Mouse (Mus musculus): ENCODE data around the gene Gm12830. TPM values are rescaled to one million over a fixed set of nuclear protein-coding genes. Genes with fewer than 3 reads are reported as not detected.

Gene Gm12830
- not detected in 2 replicates for total RNA-seq (2021)
- long read RNA-seq = 0 reads

DNA sequence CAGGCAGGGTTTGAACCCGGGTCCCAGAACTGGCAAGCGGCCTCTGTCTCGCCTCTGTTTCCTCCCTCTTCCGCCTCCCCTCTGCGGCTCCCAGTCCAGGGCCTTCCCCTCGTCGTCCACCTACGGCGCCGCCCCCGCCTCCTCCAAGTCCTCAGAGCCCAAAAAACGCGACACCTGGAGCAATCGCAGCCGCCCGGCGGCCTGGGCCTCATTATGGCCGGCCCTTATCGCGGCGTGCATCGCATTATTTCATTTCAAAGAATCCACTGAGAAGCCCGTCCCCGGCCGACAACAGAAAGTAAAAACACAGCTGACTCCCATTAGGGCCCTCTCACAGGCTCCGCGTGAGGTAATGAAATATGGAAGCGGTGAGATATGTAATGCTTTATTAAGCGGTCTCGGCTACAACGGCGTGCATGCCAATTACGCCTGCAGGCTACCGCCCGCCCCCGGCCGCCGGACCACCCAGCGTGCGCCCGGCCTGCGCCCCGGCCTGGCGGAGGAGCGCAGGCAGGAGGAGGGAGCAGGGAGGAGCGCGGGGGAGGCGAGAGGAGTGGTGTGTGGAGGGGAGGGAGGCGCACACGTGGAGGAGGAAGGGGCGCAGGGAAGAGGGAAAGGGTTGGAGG, at the start of gene Gm12830:
Gene Gm12830, plus strand, starts transcription at position 156 of the 626 bp plus-strand sequence.
- DNase-seq = peak; percentile 55

DNA sequence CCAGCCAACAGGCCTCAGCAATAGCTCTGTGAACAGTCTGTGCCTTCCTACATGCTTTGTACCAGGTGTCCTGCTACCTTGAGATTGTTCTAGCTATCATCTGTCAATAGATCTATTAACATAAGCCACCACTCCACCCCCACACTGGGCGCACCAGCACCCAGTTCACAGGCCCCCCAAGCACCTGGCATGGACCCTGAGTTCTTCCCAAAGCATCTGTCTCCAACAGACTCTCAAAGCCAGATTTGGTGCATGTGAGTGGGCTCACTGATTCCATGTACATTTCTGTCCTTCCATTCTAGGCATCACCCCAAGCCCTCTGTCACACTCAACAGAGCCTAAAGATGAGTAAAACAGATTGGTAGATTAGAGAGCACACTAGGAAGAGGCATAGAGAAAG, 48.2 kb upstream of the Gm12830 start:
- DNase-seq = no peak

DNA sequence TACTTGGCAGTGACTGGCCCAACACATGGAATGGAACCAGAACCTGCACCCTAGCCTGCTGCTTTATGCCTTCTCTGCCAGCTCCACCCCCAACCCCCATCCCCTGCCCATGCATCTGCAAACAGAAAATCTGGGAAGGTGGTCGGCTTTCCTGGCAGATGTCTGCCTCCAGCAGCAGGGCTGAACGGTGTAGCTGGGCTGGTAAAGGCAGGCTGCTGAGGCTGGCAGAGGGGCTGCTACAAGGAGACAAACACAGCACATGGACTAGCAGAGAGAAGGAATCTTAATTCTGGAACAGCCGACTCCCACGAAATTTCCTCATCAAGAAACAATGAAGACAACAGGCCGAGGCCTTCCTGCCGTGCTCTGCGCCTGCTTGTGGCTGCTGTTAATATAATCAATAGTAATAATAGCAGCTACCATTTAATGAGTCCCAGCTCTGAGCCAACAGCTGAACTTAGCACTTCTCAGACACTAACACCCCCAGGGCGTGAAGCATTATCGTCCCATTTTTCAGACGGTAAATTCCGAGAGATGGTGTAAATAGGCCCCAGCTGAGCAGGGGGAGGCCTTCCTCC, 43.8 kb upstream of the Gm12830 start:
- DNase-seq = no peak

DNA sequence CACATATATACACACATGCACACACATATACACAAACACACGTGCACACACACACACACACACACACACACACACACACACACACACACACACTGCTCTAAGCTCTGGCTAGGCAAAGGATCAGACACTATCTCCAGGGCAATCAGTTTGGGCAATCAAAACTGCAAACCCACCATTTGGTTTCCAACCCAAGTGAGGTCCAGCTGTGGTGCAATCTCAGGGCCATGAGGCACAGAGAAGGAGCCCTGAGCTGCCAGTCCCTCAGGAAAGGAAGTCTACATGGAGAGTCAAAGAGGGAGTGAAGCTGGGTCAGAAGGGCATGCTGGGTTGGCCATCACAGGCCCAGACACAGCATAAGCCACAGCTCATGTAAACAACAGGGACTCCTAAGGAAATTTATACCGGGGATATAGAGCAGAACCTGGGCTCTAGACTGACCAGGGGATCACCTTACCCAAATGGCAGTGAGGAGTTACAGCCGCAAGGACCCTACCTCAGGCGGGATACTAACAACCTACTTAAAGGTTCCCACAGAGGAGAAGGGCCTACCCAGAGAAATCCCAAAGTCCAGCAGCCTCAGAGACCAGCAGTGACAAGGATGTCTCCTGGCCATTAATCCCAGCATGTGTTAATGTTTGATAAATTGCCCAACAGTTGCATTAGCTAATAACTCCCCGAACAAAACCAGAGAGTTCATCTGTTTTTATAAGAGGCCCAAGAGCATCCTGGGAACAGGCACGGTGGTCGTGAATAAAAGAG, 42.6 kb upstream of the Gm12830 start:
- no peak for DNase-seq

DNA sequence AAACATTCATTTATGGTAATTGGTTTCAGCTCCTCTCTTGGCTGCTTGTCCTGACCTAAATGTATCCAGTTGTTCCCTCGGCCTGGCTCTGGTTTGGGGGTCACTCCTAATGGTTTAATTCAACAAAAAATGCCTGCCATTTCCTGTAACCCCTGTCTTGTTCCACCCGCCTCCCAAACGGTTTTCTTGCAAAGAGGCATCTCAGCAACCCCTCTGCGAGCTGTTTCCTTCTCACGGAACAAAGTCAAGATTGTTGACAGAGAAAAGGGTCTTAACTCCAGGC, 42.1 kb upstream of the Gm12830 start:
- DNase-seq = no peak

DNA sequence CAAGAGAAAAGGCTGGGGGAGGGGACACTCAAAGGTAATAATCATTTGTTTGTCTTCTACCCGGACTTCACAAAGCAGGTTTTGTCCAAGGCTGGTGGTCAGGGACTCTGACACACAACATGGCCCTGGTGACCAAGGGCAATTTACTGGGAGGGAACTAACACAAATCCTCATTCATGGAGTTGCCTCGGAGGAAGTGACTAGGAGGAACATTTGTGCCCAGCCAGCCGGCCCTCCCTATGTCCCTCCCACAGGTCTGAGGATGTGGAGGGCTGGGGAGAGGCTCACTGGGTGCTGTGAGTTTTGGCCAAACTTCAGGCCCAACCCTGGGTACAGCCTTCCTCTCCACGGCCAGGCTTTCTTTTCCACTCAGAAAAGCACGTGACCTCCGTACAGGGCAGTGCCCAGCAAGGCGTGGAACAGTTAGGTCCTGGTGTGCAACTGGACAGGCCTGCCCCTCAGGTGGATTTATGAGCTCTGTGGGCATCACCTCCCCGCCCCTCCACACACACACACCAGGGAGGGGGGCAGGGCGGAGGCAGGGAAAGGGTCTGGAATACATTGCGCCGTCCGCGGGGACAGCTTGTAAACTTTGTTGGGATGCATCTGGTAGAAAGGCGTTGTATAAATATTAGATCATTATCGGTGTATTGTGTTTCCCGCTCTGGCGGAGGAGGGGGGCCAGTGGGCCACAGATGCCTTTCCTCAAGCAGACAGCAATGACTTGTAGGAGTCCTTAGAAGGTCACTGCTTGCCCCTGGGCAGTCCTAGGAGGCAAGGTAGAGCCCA, 41.6 kb upstream of the Gm12830 start:
- DNase-seq = no peak

DNA sequence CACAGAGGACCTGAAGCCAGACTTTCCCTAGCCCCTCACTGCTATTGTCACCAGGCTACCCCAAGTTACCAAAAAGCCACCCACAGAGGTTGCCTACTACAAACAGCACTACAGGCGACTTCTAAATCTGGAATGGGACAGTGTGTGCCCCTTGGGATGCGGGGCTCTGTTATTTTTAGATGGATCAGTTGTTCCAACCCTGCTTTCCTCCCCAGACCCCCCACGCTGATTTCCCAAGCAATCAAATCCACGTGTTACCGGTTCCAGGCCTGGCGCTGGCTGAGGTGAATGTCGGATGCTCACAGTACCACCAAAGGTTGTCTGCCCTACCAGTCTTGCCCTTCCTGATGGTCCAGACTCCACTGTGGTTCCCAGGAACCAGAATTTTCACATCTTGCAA, 38.7 kb upstream of the Gm12830 start:
- no peak for DNase-seq

DNA sequence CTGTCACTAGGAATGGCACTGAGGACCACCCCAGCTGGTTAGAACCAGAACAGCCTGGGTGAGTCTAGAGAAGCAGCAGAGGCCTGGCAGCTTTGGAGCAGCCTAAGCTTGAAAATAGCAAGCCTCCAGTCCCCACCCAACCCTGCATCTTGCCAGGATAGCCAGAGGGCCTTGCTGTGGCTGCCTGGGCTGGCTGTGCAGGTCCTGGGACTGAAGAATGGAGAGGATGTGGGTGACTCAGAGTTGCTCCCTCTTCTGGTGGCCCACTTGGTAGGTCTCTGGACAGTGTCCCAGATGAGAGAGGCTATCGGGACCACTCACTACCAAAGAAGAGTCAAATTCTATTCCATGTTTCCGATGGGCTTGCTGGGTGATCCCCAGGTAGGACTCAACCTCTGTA, 36.8 kb upstream of the Gm12830 start:
- DNase-seq = no peak

DNA sequence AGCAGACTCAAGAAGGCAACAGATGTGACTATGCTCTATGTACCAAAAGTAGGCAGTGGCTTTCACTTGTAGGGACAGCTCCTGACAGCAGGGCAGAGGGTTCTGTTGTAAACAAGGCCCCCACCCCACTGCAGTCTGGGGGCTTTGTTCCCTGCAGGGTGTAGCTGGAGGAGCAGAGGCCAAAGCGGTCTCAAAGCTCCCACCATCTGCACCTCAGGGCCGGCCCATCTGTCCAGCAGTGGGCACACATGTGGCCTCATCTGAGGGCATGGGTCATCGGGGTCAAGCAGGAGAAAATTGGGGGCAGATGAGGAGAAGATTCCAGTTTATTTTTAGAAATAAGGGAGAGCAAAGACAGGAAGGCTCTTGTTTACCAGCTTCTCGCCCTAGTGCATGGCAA, 32.7 kb upstream of the Gm12830 start:
- DNase-seq = no peak

DNA sequence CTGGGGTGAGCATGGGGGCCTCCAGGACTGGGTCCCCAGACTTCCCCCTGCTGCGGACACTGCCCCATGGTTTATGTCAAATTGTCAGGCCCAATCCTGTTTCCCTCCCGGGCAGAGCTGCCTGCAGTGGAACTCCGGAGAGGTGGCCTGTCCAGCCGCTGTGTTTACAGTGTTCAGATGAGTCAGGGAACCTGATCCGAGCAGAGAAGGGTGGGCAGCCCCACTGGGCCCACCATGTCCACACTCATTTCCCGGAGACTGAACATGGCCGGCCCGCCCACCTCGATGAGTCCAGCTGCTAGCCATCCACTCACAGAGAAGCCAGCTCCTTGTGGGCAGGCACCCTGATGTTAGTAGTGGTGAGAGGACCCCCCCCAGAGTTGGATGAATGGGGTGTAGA, 29.9 kb upstream of the Gm12830 start:
- DNase-seq = no peak

DNA sequence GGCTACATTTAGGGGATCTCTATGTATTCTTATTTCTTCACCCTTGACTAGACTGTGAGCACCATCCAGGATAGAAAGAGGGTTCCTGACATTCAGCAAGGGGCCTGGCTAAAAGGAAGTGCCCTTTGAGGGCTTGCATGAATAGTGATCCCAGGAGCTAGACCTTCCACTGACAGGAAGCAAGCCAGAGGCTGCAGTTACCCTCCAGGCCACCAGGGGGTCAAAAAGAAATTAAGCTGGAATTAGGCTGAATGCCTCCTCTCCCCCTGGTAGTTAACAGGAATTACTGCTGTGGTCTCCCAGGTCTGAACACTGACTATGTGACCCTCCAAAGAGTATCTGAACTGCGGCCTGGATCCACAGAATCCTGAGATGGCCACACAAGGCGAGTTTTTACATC, 27.7 kb upstream of the Gm12830 start:
- no peak for DNase-seq

DNA sequence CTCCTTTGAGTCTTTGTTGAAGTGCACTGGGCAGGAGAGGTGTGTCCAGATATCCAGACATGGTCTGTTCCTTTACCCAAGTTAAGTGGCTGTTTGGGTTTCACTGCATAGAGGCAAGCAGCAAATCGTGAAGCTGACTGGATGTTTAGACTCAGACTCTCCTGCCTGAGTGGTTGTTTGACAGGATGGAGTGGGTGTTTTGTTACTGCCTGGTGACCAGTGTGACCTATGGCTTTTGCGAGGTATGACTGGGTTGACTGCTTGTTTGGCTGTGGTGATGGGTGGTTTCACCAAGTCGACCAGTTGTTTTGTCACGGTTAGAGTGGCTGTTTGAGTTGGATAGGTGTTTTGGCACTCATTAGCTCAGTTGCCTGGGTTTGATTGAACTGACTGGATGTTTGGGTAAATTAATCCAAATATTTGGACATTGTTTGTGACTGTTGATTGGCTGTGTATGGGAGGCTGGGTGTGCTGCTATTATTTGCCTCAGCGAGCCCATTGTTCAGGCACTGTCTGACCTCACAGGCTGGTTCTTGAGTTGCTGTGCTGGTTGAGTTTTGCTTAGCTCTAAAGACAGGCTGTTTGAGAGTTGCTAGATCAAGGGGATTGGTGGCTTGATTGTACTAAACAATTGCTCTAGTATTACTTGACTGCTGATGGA, 24.1 kb upstream of the Gm12830 start:
- no peak for DNase-seq

DNA sequence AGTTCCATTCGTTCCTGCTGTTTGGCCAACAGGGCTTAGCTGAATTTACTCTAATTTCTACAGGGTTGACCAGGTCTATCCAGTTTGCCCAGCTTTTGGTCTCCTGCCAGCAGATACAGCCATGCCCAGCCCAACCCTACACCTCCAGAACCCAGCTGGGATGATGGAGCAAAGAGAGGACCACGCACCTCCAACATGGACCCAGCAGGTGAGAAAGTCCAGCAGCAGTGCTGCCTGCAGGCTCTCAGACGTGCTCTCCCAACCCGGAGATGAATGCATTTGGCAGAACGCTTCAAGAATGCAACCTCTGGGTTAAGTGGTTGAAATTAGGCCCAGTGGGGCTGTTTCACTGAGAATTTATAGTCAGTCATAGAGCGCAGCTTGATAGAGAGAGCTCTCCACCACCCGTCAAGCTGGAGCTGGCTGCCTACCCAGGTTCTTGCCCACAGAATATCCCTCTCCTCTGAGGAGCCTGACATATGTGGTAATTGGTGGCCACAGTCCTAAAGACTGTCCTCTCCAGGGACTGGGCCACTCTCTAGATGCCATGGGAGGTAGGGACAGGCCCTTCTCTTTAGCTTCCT, 23.4 kb upstream of the Gm12830 start:
- DNase-seq = no peak

DNA sequence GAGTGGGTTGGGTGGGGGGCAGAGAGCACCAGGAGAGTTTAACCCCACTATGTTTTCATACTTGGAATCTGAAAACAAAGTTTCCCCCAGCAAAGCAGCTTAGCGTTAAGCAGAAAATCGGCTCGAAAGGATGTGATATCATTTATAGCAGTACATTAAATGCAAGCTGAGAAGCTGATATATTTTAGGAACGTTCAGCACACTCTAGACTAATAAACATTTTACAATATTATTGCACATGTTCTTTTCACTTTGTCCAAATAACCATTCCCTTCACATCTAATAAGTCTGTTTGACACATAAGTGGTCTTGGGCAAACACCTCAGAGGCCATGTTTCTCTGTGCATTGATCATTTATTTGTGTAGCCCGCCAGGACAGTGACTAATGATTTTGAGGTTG, 17.4 kb upstream of the Gm12830 start:
- no peak for DNase-seq

DNA sequence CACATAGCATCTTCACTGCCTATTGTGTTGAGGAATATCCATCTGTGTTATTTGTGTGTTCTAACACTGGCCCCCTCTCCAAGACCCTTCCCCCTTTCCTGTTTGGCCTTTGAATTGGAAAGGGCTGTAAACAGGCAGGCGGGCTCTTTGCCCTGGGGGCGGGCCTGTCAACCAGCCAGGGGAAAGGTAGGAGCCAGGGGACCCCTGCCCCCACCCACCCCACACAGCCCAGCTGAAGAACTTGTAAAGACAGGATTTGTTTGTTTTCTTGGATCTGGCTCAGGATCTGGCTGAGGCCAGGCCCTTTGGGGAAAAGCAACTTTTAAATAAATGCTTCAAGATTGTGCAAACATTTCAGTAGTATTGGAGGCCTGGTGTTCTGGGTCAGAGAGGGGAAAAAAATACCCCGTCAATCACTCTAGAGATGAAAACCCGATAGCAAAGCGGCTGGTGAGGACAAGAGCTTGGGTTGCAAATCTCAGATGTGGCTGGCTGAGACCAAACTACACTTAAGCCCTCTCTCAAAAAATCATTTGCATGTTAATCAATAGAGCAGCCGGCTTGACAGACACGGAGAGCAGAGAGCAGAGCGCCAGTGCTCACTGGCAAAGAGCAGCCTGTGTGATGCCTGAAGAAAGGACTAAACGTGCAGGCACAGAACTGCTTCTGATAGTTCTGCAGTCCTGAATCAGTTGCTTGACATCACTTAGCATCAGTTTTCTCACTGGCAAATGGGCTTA, 2.4 kb upstream of the Gm12830 start:
- no peak for DNase-seq

DNA sequence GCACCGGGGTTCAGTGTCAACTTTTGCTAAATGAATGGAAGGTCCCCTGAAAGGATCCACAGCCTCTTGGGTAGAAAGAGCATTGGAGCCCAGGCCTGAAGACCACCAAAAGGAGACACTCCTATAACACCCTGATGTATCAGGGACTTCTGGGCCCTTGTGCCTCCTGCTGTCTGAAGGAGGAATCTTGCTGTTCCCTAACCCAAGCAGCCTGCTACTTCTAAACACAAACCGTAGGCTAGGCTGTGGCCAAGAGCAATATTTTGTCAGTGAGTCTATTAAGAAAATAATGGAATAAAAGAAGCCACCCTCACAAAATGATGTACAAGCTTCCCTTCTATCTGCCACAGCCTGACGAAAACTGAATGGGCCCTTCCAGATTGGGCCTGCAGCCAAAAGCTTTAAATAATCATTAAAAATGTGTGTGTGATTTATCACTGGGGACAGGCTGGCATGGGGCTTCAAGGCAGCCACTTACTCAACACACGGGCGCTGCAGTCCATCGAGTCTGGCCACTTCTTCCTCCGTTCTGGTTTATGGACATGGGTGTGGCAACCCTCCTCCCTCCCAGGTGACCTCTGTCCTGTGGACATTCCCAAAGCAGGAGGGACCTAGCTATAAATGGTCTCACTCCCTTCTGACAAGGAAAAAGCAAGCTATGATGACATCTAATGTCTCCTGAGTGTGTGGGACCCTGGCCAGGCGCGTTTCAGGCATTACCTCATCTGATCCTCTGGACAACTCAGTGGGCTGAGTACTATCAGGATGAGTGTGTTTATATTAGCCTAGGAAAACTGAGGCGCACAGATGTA, 13.5 kb downstream of the Gm12830 start:
- no peak for DNase-seq

DNA sequence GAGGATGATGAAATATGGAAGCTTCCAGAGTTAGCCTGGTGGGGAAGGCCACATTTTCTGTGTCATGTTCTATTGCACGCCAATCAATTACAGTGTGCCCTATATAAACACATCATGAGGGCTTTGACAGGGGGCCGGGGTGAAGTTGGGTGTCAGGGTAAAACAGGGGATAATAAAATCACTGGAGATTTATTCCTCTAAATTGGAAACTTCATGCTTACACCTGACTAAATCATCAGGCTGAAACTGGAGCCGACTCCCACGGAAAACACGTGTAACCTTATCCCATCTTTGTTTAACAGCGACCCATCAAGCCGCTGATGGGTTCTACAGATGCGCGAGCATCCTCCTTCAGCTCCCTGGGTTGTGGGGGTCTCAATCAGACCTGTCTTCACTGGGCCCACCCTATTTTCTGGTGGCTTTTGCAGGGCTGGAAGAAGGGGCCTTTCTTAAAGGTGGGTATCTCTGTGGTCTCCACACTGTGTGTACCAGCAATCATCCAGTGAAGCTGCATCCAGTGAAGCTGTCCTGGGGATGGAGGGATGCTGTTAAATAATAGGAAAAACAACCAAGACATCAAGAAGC, 19.9 kb downstream of the Gm12830 start:
- DNase-seq = no peak

DNA sequence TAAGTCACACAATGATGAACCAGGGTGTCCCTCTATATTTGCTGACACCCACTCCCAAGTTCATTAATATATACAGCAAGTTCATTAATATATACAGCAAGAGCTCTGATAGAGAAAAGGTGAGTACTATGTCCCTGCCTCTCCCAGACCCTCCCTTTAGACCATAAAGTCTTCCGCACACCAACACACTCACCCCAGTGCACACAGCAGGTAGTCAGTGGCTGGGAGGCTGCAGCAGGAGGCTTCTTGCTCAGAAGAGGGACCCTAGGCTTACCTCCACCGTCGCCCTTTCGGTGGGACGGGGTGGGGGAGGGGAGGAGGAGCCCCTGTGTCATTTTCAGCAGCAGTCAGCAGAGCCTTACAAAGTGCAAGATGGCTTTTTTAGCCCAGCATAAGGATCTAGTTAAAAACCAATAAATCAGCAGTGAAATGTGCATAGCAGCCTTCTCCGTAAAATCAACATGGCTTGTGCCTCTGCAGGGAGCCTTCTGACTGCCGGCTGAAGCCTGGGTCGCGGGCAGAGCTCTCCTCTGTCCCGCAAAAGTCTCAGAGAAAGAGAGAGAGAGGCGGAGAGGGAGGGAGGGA, 20.9 kb downstream of the Gm12830 start:
- no peak for DNase-seq

DNA sequence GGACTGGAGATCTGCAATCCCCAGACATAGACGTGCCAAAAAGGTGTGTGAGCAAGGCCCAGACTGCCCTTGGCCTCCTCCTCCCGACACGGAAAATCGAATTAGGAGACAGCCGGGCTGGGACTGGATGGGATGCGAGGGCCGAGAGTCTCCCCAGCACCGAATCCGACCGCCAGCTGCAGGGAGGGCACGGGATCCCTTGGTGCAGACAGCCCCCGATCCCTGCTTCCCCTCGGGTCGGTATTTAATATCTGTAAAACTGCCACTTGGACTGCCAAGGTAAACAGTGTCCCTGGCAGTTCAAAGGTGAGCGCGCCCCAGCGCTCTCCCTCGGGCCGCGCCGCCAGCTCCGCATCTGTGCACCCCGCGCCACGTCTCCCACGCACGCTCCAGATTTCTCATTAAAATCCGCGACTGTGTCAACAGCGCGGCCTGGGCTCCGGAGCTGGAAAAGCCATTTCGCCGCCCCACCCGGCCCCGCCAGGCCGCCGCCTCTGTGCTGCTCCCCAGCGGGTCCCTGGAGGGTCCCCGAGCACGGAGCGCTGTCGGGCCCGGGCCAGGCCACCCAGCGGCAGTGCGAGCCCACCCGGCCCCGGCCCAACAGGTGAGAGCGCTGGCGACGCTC, 21.7 kb downstream of the Gm12830 start:
- DNase-seq = no peak

Data from adrenal gland, postnatal 25 days (tissue).